14 mouse cellular contexts compared by ENCODE assay signal in genomic region chr1:183107476-183107875, GRCm38 (mm10).
"Had no signal": no experiment of that assay in that cellular context is flagged by ENCODE, and none has a peak within 500 bp of the region (broad histone marks: within the 10 kb centered on the region; RNA-seq: fewer than 3 reads in every experiment).

No protein-coding gene starts in this region.

- H3K9me3 ChIP-seq: intestine, embryonic 15.5 days; liver, embryonic 13.5 days; lung, embryonic 15.5 days; midbrain, embryonic 13.5 days; neural tube, embryonic 15.5 days had no signal

- H3K27ac ChIP-seq: intestine, embryonic 15.5 days; kidney, postnatal 0 days; layer of hippocampus, adult 2 months; liver, embryonic 13.5 days; lung, embryonic 15.5 days; midbrain, embryonic 13.5 days; neural tube, embryonic 15.5 days had no signal

- H3K4me3 ChIP-seq: intestine, embryonic 15.5 days; layer of hippocampus, adult 2 months; liver, embryonic 13.5 days; lung, embryonic 15.5 days; midbrain, embryonic 13.5 days; myocyte; neural tube, embryonic 15.5 days had no signal

- H3K4me1 ChIP-seq: intestine, embryonic 15.5 days; liver, embryonic 13.5 days; lung, embryonic 15.5 days; midbrain, embryonic 13.5 days; neural tube, embryonic 15.5 days had no signal

- H3K36me3 ChIP-seq: intestine, embryonic 15.5 days; liver, embryonic 13.5 days; lung, embryonic 15.5 days; midbrain, embryonic 13.5 days; neural tube, embryonic 15.5 days had no signal

- H3K4me2 ChIP-seq: intestine, embryonic 15.5 days; liver, embryonic 13.5 days; lung, embryonic 15.5 days; midbrain, embryonic 13.5 days; neural tube, embryonic 15.5 days had no signal

- H3K9ac ChIP-seq: intestine, embryonic 15.5 days; liver, embryonic 13.5 days; liver, postnatal 0 days; lung, embryonic 15.5 days; midbrain, embryonic 13.5 days; neural tube, embryonic 15.5 days had no signal

- DNase-seq: kidney, adult 18-20 months; kidney, postnatal 4 days; liver; liver, embryonic 13.5 days; liver, postnatal 0 days; right cerebral cortex, adult 18-20 months; right cerebral cortex, postnatal 25 days had no signal

- ATAC-seq: intestine, embryonic 15.5 days; liver, postnatal 0 days; midbrain, embryonic 13.5 days had no signal

- H3K27me3 ChIP-seq: intestine, embryonic 15.5 days; liver, embryonic 13.5 days; lung, embryonic 15.5 days; midbrain, embryonic 13.5 days; neural tube, embryonic 15.5 days had no signal
